Mouse (Mus musculus) hindbrain, embryonic 11.5 days (tissue): Measurements from ENCODE around the gene Pawr. TPM values are rescaled to one million over a fixed set of nuclear protein-coding genes. Genes with fewer than 3 reads are reported as not detected.

ENCODE experiments used
- polyA plus RNA-seq: library from polyadenylated mRNA; unstranded; fragments of >200 nt; fragmentation: Nextera tagmentation; extraction: Ambion mirVana; gene quantifications from 2 replicates; pipeline ENCODE4 v1.2.1, GENCODE M21; 2014

The Pawr gene
- polyA plus RNA-seq, 1 experiment from 2014 or later: 13.0 TPM

Other genes starting within 250 kb of the Pawr start
- gene Ppp1r12a, start 169.9 kb upstream of the Pawr start, polyA plus RNA-seq: 87.2 and 97.2 TPM in 2 replicates